Mouse (Mus musculus): ENCODE measurements around the gene Mtif2.

GRCm38 (mm10) chr11:29514682-29515412, 11.4 kb upstream of the Mtif2 start, which contains the start of gene Prorsd1:
- TF ChIP-seq CTCF (IDR thresholded peaks at IDR 0.05; ENCODE audit: control insufficient read depth, insufficient read depth, insufficient replicate concordance, low read depth, low read length): no peak
- peak; percentile 87 for TF ChIP-seq POLR2A (IDR thresholded peaks at IDR 0.05; ENCODE audit: control insufficient read depth, low read depth, low read length)
